ENCODE assay signal across 15 mouse cellular contexts in the genomic region with DNA sequence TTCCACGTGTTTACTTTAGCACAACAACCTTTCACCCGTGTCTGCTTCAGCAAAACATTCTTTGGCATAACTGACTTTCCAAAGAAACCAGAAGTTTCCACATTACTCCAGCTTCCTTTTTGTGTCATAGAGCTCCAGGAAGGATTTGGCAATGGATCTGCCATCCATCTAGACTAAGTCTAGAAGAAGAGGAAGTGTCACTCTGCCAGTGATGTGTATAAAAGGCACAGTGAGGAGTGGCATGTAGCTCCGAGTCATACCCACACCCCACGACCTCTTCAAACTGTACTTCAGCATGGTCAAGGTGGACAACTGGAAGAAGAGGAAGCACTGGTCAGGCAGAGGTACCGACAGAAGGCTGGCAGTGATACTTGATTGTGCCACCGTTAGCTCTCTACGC. TPM values are rescaled to one million over a fixed set of nuclear protein-coding genes. Genes with fewer than 3 reads are reported as not detected.
DNase-seq lines count a peak whose midpoint lies in the region; ATAC-seq and TF ChIP-seq lines count a peak whose summit lies in the region.
"Had no signal": no experiment of that assay in that cellular context is flagged by ENCODE, and none has a peak within 500 bp of the region (broad histone marks: within the 10 kb centered on the region; RNA-seq: fewer than 3 reads in every experiment).

No protein-coding gene starts in this region.

- WGBS in liver, embryonic 12.5 days (ENCODE audit: insufficient replicate concordance) = 64% methylated on average over 7 of the region's 7 CpGs

- ATAC-seq in liver, embryonic 12.5 days = no peak
- peak; percentile 73 for ATAC-seq in megakaryocyte progenitor cell, adult 5-6 weeks (replicated peaks; ENCODE audit: poor library complexity)

- no peaks in the 10 kb centered on the region for H3K36me3 ChIP-seq in liver, embryonic 12.5 days
- H3K36me3 ChIP-seq: embryonic facial prominence, embryonic 13.5 days; heart, embryonic 12.5 days; hindbrain, embryonic 12.5 days; liver, embryonic 13.5 days; midbrain, embryonic 13.5 days had no signal

- no peaks in the 10 kb centered on the region for H3K9me3 ChIP-seq in liver, embryonic 12.5 days (replicated peaks)
- H3K9me3 ChIP-seq: embryonic facial prominence, embryonic 13.5 days; forebrain, embryonic 13.5 days; heart, embryonic 12.5 days; hindbrain, embryonic 12.5 days; liver, embryonic 13.5 days; midbrain, embryonic 13.5 days had no signal

- TF ChIP-seq POLR2A in bone marrow macrophage, adult 2 months (IDR thresholded peaks at IDR 0.05; ENCODE audit: borderline replicate concordance, low read depth, low read length) = no peak

- no peak overlapping the region for H3K9ac ChIP-seq in liver, embryonic 12.5 days
- H3K9ac ChIP-seq: embryonic facial prominence, embryonic 13.5 days; forebrain, embryonic 13.5 days; heart, embryonic 12.5 days; hindbrain, embryonic 12.5 days; liver, embryonic 13.5 days; midbrain, embryonic 13.5 days had no signal

- H3K4me2 ChIP-seq in liver, embryonic 12.5 days = no peak overlapping the region
- H3K4me2 ChIP-seq: embryonic facial prominence, embryonic 13.5 days; forebrain, embryonic 13.5 days; heart, embryonic 12.5 days; hindbrain, embryonic 12.5 days; liver, embryonic 13.5 days; midbrain, embryonic 13.5 days had no signal

- H3K27me3 ChIP-seq in liver, embryonic 12.5 days (replicated peaks) = peaks cover 17% of the 10 kb centered on the region
- H3K27me3 ChIP-seq: embryonic facial prominence, embryonic 13.5 days; forebrain, embryonic 13.5 days; heart, embryonic 12.5 days; hindbrain, embryonic 12.5 days; midbrain, embryonic 13.5 days had no signal

- DNase-seq in liver = peak; percentile 1
- DNase-seq in 416B (ENCODE audit: low read depth) = peak; percentile 24
- no peak for DNase-seq in right cerebral cortex, postnatal 25 days
- no peak for DNase-seq in left cerebral cortex, adult 18-20 months (ENCODE audit: low spot score in 2 of 2)

- H3K4me3 ChIP-seq in liver, embryonic 12.5 days = no peak overlapping the region
- no peak overlapping the region for H3K4me3 ChIP-seq in bone marrow macrophage, adult 2 months (ENCODE audit: insufficient read depth, low read length)
- H3K4me3 ChIP-seq: embryonic facial prominence, embryonic 13.5 days; erythroblast, embryonic 14.5 days; forebrain, embryonic 13.5 days; heart, embryonic 12.5 days; hindbrain, embryonic 12.5 days; liver, embryonic 13.5 days; midbrain, embryonic 13.5 days had no signal

- TF ChIP-seq CTCF in bone marrow macrophage, adult 2 months (IDR thresholded peaks at IDR 0.05; ENCODE audit: low read depth, low read length) = no peak

- no peak overlapping the region for H3K27ac ChIP-seq in liver, embryonic 12.5 days
- peak overlapping the region; percentile 9; the same call in 1 of the 2 replicates for H3K27ac ChIP-seq in bone marrow macrophage, adult 2 months (ENCODE audit: insufficient read depth, low read depth, low read length)
- H3K27ac ChIP-seq: embryonic facial prominence, embryonic 13.5 days; forebrain, embryonic 13.5 days; hindbrain, embryonic 12.5 days; liver, embryonic 13.5 days; macrophage; midbrain, embryonic 13.5 days had no signal

- H3K4me1 ChIP-seq in liver, embryonic 12.5 days = no peaks in the 10 kb centered on the region
- peaks cover 13% of the 10 kb centered on the region for H3K4me1 ChIP-seq in bone marrow macrophage, adult 2 months (ENCODE audit: control insufficient read depth, insufficient read depth, low read length)
- H3K4me1 ChIP-seq: embryonic facial prominence, embryonic 13.5 days; liver, embryonic 13.5 days had no signal

RNA-seq across cellular contexts. Expression of a gene that starts 46.5 kb away (rescaled TPM):
- polyA plus RNA-seq in liver, embryonic 12.5 days (2016; fragmentation: Nextera tagmentation; extraction: Ambion mirVana) = 26.3 and 29.4 TPM in 2 replicates
- 16.7 and 18.4 TPM in 2 replicates for polyA plus RNA-seq in bone marrow macrophage, adult 2 months (2012; ENCODE audit: insufficient read depth, insufficient read length, missing spikeins)
- 34.2 and 39.5 TPM in 2 replicates for total RNA-seq in megakaryocyte progenitor cell, adult 5-6 weeks (2015)
- 20.5 and 25.3 TPM in 2 replicates for total RNA-seq in megakaryocyte progenitor cell, adult 5-6 weeks (2017)
- total RNA-seq in left cerebral cortex, adult 18-20 months (2021) = 10 to 100 TPM; 25.6 to 27.6 TPM

Comparison
In these comparisons a context has a peak if more than half of its experiments do, and no peak if none do; other contexts are left out.
1. DNase-seq: peak in liver (single experiment) and 416B (single experiment); none in right cerebral cortex, postnatal 25 days (single experiment) and left cerebral cortex, adult 18-20 months (0 of 2).